Mouse (Mus musculus): ENCODE results near the gene Med7. TPM values are rescaled to one million over a fixed set of nuclear protein-coding genes. Genes with fewer than 3 reads are reported as not detected.

Gene Med7
- polyA plus RNA-seq, 1 experiment from 2014 or later = 66.6 TPM

- Histone ChIP-seq H3K27me3 (replicated peaks) (no peaks in the 10 kb centered on the region), H3K27ac (replicated peaks) (no peak overlapping the region), H3K9me3 (replicated peaks) (no peaks in the 10 kb centered on the region), H3K9ac (replicated peaks) (no peak overlapping the region), H3K4me3 (replicated peaks) (no peak overlapping the region), H3K4me1 (peaks cover 2% of the 10 kb centered on the region), H3K4me2 (no peak overlapping the region), H3K36me3 (no peaks in the 10 kb centered on the region)
- ATAC-seq (ENCODE audit: low FRiP score) = peak; percentile 93
- 29% methylated on average over 3 of the region's 3 CpGs for WGBS
Measured at GRCm38 (mm10) chr11:46431129-46431528, 5.6 kb upstream of the Med7 start.

- Histone ChIP-seq H3K4me2 (no peak overlapping the region), H3K27ac (replicated peaks) (no peak overlapping the region), H3K27me3 (replicated peaks) (no peaks in the 10 kb centered on the region), H3K9me3 (replicated peaks) (no peaks in the 10 kb centered on the region), H3K4me3 (replicated peaks) (no peak overlapping the region), H3K36me3 (peaks cover under 1% of the 10 kb centered on the region; the same call in 1 of the 2 replicates), H3K4me1 (peaks cover 16% of the 10 kb centered on the region), H3K9ac (replicated peaks) (no peak overlapping the region)
- ATAC-seq (ENCODE audit: low FRiP score) = no peak
Measured at GRCm38 (mm10) chr11:46435363-46435762, 1.4 kb upstream of the Med7 start.

GRCm38 (mm10) chr11:46437459-46438000, 805 bp downstream of the Med7 start:
- peak overlapping the region; percentile 100 for H3K4me3 ChIP-seq (replicated peaks)
- WGBS = 2% methylated on average over 23 of the region's 23 CpGs
- H3K9ac ChIP-seq (replicated peaks) = peak overlapping the region; percentile 94
- no peak for ATAC-seq (ENCODE audit: low FRiP score)
- peaks cover 16% of the 10 kb centered on the region for H3K4me1 ChIP-seq
- peaks cover 11% of the 10 kb centered on the region; the same call in 1 of the 2 replicates for H3K36me3 ChIP-seq
- peak overlapping the region; percentile 91; the same call in 1 of the 2 replicates for H3K27ac ChIP-seq (replicated peaks)
- no peaks in the 10 kb centered on the region for H3K27me3 ChIP-seq (replicated peaks)
- H3K9me3 ChIP-seq (replicated peaks) = no peaks in the 10 kb centered on the region
- H3K4me2 ChIP-seq = peak overlapping the region; percentile 87

- H3K27ac ChIP-seq (replicated peaks) = no peak overlapping the region
- H3K4me1 ChIP-seq = peaks cover 16% of the 10 kb centered on the region
- no peak overlapping the region for H3K4me3 ChIP-seq (replicated peaks)
- H3K36me3 ChIP-seq = peaks cover 11% of the 10 kb centered on the region; the same call in 1 of the 2 replicates
- H3K9me3 ChIP-seq (replicated peaks) = no peaks in the 10 kb centered on the region
- H3K4me2 ChIP-seq = no peak overlapping the region
- H3K27me3 ChIP-seq (replicated peaks) = no peaks in the 10 kb centered on the region
- H3K9ac ChIP-seq (replicated peaks) = no peak overlapping the region
- no peak for ATAC-seq (ENCODE audit: low FRiP score)
- WGBS = 91% methylated on average over 5 of the region's 5 CpGs
Measured at GRCm38 (mm10) chr11:46439005-46439543, 2.3 kb downstream of the Med7 start.

GRCm38 (mm10) chr11:46441774-46442173, 5.0 kb downstream of the Med7 start:
- ATAC-seq (ENCODE audit: low FRiP score) = no peak
- Histone ChIP-seq H3K9ac (replicated peaks) (no peak overlapping the region), H3K36me3 (peaks cover 11% of the 10 kb centered on the region; the same call in 1 of the 2 replicates), H3K27me3 (replicated peaks) (no peaks in the 10 kb centered on the region), H3K4me1 (peaks cover 12% of the 10 kb centered on the region), H3K27ac (replicated peaks) (no peak overlapping the region), H3K9me3 (replicated peaks) (no peaks in the 10 kb centered on the region), H3K4me3 (replicated peaks) (no peak overlapping the region), H3K4me2 (no peak overlapping the region)
- 83% methylated on average over 1 of the region's 1 CpGs for WGBS

GRCm38 (mm10) chr11:46443152-46443551, 6.4 kb downstream of the Med7 start:
- no peaks in the 10 kb centered on the region for H3K9me3 ChIP-seq (replicated peaks)
- H3K9ac ChIP-seq (replicated peaks) = no peak overlapping the region
- no peak overlapping the region for H3K4me3 ChIP-seq (replicated peaks)
- no peak for ATAC-seq (ENCODE audit: low FRiP score)
- H3K27ac ChIP-seq (replicated peaks) = no peak overlapping the region
- WGBS = 88% methylated on average over 1 of the region's 1 CpGs
- H3K27me3 ChIP-seq (replicated peaks) = no peaks in the 10 kb centered on the region
- H3K4me2 ChIP-seq = no peak overlapping the region
- H3K36me3 ChIP-seq = peaks cover 11% of the 10 kb centered on the region; the same call in 1 of the 2 replicates
- peaks cover 6% of the 10 kb centered on the region for H3K4me1 ChIP-seq

GRCm38 (mm10) chr11:46443979-46444378, 7.3 kb downstream of the Med7 start:
- WGBS = 94% methylated on average over 5 of the region's 5 CpGs

GRCm38 (mm10) chr11:46446150-46446549, 9.4 kb downstream of the Med7 start:
- H3K4me3 ChIP-seq (replicated peaks) = no peak overlapping the region
- H3K27ac ChIP-seq (replicated peaks) = no peak overlapping the region
- H3K27me3 ChIP-seq (replicated peaks) = no peaks in the 10 kb centered on the region
- no peak overlapping the region for H3K9ac ChIP-seq (replicated peaks)
- no peaks in the 10 kb centered on the region for H3K4me1 ChIP-seq
- WGBS = 91% methylated on average over 6 of the region's 6 CpGs
- H3K9me3 ChIP-seq (replicated peaks) = no peaks in the 10 kb centered on the region
- no peak overlapping the region for H3K4me2 ChIP-seq
- 0 out of 2 replicates have a peak, but pooled peaks cover 3% of the 10 kb centered on the region for H3K36me3 ChIP-seq
- no peak for ATAC-seq (ENCODE audit: low FRiP score)

More at GRCm38 (mm10) chr11:46443979-46444378, 7.3 kb downstream of the Med7 start:
- H3K27ac ChIP-seq (replicated peaks) = no peak overlapping the region
- H3K36me3 ChIP-seq = peaks cover 11% of the 10 kb centered on the region; the same call in 1 of the 2 replicates
- no peak overlapping the region for H3K4me2 ChIP-seq
- peaks cover under 1% of the 10 kb centered on the region; the same call in 1 of the 2 replicates for H3K4me1 ChIP-seq
- H3K9ac ChIP-seq (replicated peaks) = no peak overlapping the region
- ATAC-seq (ENCODE audit: low FRiP score) = no peak
- H3K27me3 ChIP-seq (replicated peaks) = no peaks in the 10 kb centered on the region
- H3K9me3 ChIP-seq (replicated peaks) = no peaks in the 10 kb centered on the region
- no peak overlapping the region for H3K4me3 ChIP-seq (replicated peaks)

GRCm38 (mm10) chr11:46447644-46448484, 11.1 kb downstream of the Med7 start:
- 82% methylated on average over 13 of the region's 13 CpGs for WGBS
- ATAC-seq (ENCODE audit: low FRiP score) = no peak
- Histone ChIP-seq H3K4me1 (no peaks in the 10 kb centered on the region), H3K36me3 (no peaks in the 10 kb centered on the region), H3K27ac (replicated peaks) (no peak overlapping the region), H3K27me3 (replicated peaks) (no peaks in the 10 kb centered on the region), H3K4me2 (no peak overlapping the region), H3K9ac (replicated peaks) (no peak overlapping the region), H3K4me3 (replicated peaks) (no peak overlapping the region), H3K9me3 (replicated peaks) (no peaks in the 10 kb centered on the region)

- 87% methylated on average over 11 of the region's 11 CpGs for WGBS
- Histone ChIP-seq H3K4me3 (replicated peaks) (no peak overlapping the region), H3K9me3 (replicated peaks) (no peaks in the 10 kb centered on the region), H3K4me2 (no peak overlapping the region), H3K27ac (replicated peaks) (no peak overlapping the region), H3K4me1 (no peaks in the 10 kb centered on the region), H3K9ac (replicated peaks) (no peak overlapping the region), H3K27me3 (replicated peaks) (no peaks in the 10 kb centered on the region), H3K36me3 (no peaks in the 10 kb centered on the region)
- ATAC-seq (ENCODE audit: low FRiP score) = no peak
Measured at GRCm38 (mm10) chr11:46449461-46450080, 12.8 kb downstream of the Med7 start.

GRCm38 (mm10) chr11:46454453-46455045, 17.8 kb downstream of the Med7 start, which contains the start of gene Havcr2:
Havcr2 (plus strand) TSS chr11:46454935.
- Histone ChIP-seq H3K27me3 (replicated peaks) (no peaks in the 10 kb centered on the region), H3K9me3 (replicated peaks) (no peaks in the 10 kb centered on the region), H3K4me2 (no peak within 1 kb of the TSS), H3K4me3 (replicated peaks) (no peak within 1 kb of the TSS), H3K27ac (replicated peaks) (no peak within 1 kb of the TSS), H3K9ac (replicated peaks) (no peak within 1 kb of the TSS), H3K36me3 (no peaks in the 10 kb centered on the region), H3K4me1 (no peaks in the 10 kb centered on the region)
- no peak for ATAC-seq (ENCODE audit: low FRiP score)
- WGBS = 79% methylated on average over 6 of the region's 6 CpGs

All from neural tube, embryonic 15.5 days (tissue).